Mouse (Mus musculus) lung, embryonic 14.5 days (tissue): Measurements from ENCODE around the gene Rpl9. TPM values are rescaled to one million over a fixed set of nuclear protein-coding genes. Genes with fewer than 3 reads are reported as not detected.
A peak's percentile ranks its signal among the peaks of the same experiment; 100 is the strongest.

Experiments used
- ATAC-seq: fragments of 200-750 bp; cut with Nextera tagmentation; 2 replicates; pipeline ENCODE4 v1.8.0; 2017; ENCODE audit warnings: mild to moderate bottlenecking, moderate TSS enrichment, moderate library complexity; ENCODE audit not compliant: insufficient read depth
- DNase-seq: peaks from one replicate; pipeline ENCODE4 v3.0.0-alpha.2; 2015
- H3K27ac ChIP-seq: fragments of 300-500 bp; sonication (generic); 2 replicates; pipeline ENCODE4 v1.5.1; 2014; ENCODE audit warnings: low read depth, mild to moderate bottlenecking, moderate library complexity
- H3K27me3 ChIP-seq: fragments of 300-500 bp; sonication (generic); 2 replicates; pipeline ENCODE4 v1.6.1; 2014; ENCODE audit warnings: low read length, control low read depth; ENCODE audit not compliant: insufficient read depth
- H3K36me3 ChIP-seq: fragments of 300-500 bp; sonication (generic); 2 replicates; pipeline ENCODE4 v1.6.1; 2014; ENCODE audit warnings: control low read depth; ENCODE audit not compliant: insufficient read depth
- H3K4me1 ChIP-seq: fragments of 300-500 bp; sonication (generic); 2 replicates; pipeline ENCODE4 v1.6.1; 2014; ENCODE audit warnings: antibody characterized with exemption, control low read depth; ENCODE audit not compliant: insufficient read depth
- H3K4me2 ChIP-seq: fragments of 300-500 bp; sonication (generic); 2 replicates; pipeline ENCODE4 v1.6.1; 2014; ENCODE audit warnings: mild to moderate bottlenecking
- H3K4me3 ChIP-seq: fragments of 300-500 bp; sonication (generic); 2 replicates; pipeline ENCODE4 v1.5.1; 2014; ENCODE audit warnings: low read depth, low read length
- H3K9ac ChIP-seq: fragments of 300-500 bp; sonication (generic); 2 replicates; pipeline ENCODE4 v1.6.1; 2014
- H3K9me3 ChIP-seq: fragments of 300-500 bp; sonication (generic); 2 replicates; pipeline ENCODE4 v1.6.1; 2016; ENCODE audit warnings: low read depth, low read length, control low read depth
- CTCF ChIP-seq: IDR thresholded peaks from 2 replicates; pipeline ENCODE4 v1.5.1; 2016; ENCODE audit warnings: antibody characterized with exemption, low read depth
- WGBS: fragments of 180-500 bp; shearing (Covaris S2); extraction: QIAGEN DNeasy Blood & Tissue Kit; methylation state at CpG from one replicate; pipeline ENCODE4 v1.1.7; 2014; 5-methylcytosine and 5-hydroxymethylcytosine counted together
- polyA plus RNA-seq: library from polyadenylated mRNA; unstranded; fragments of >200 nt; fragmentation: Nextera tagmentation; extraction: Ambion mirVana; gene quantifications from 2 replicates; pipeline ENCODE4 v1.2.1, GENCODE M21; 2014

The Rpl9 gene
- polyA plus RNA-seq, 1 experiment from 2014 or later: 1,227 TPM

- TF ChIP-seq CTCF: no peak
- ATAC-seq: no peak
- no peak overlapping the region for H3K9ac ChIP-seq
- no peak for DNase-seq
- no peaks in the 10 kb centered on the region for H3K9me3 ChIP-seq
- H3K4me2 ChIP-seq: no peak overlapping the region
- H3K4me3 ChIP-seq: no peak overlapping the region
- H3K4me1 ChIP-seq: 0 out of 2 replicates have a peak, but pooled peaks cover 3% of the 10 kb centered on the region
- WGBS: 18% methylated on average over 4 of the region's 4 CpGs
- H3K27ac ChIP-seq: no peak overlapping the region
- H3K27me3 ChIP-seq: no peaks in the 10 kb centered on the region
- no peaks in the 10 kb centered on the region for H3K36me3 ChIP-seq
These were observed 51.1 kb downstream of the Rpl9 start for GRCm38 (mm10) chr5:65340167-65340566.

- no peaks in the 10 kb centered on the region for H3K9me3 ChIP-seq
- no peak overlapping the region for H3K9ac ChIP-seq
- H3K4me1 ChIP-seq: peaks cover 7% of the 10 kb centered on the region; the same call in 1 of the 2 replicates
- H3K4me2 ChIP-seq: no peak overlapping the region
- TF ChIP-seq CTCF: peak; percentile 31
- H3K27ac ChIP-seq: no peak overlapping the region
- DNase-seq (no peak), ATAC-seq (no peak)
- H3K27me3 ChIP-seq: no peaks in the 10 kb centered on the region
- whole genome bisulfite sequencing: 75% methylated on average over 6 of the region's 6 CpGs
- no peak overlapping the region for H3K4me3 ChIP-seq
- no peaks in the 10 kb centered on the region for H3K36me3 ChIP-seq
These were observed 52.9 kb downstream of the Rpl9 start for GRCm38 (mm10) chr5:65338394-65338793.

Other genes starting within 250 kb of the Rpl9 start
- 10.8 and 12.9 TPM in 2 replicates for gene Wdr19, start 191.7 kb downstream of the Rpl9 start, polyA plus RNA-seq
- 99.9 and 101 TPM in 2 replicates for gene Rfc1, start 55.8 kb downstream of the Rpl9 start, polyA plus RNA-seq
- gene Klb, start 43.1 kb downstream of the Rpl9 start, polyA plus RNA-seq: not detected in 2 replicates
- 54.5 and 58.9 TPM in 2 replicates for gene Lias, start 53 bp upstream of the Rpl9 start, polyA plus RNA-seq
- 118 and 120 TPM in 2 replicates for gene Ugdh, start 44.5 kb upstream of the Rpl9 start, polyA plus RNA-seq
- not detected in 2 replicates for gene Gm43552, start 101.4 kb upstream of the Rpl9 start, polyA plus RNA-seq
- 83.0 and 91.2 TPM in 2 replicates for gene Smim14, start 145.7 kb upstream of the Rpl9 start, polyA plus RNA-seq
- 132 TPM in 2 replicates for gene Ube2k, start 145.8 kb upstream of the Rpl9 start, polyA plus RNA-seq